Mouse (Mus musculus) retina, postnatal 7 days (tissue): Measurements from ENCODE around the gene Zfp511.

ENCODE experiments used
- DNase-seq: peaks from one replicate; pipeline ENCODE4 v3.0.0-alpha.2; 2012; ENCODE audit warnings: low read depth, low spot score

The Zfp511 gene

GRCm38 (mm10) chr7:140048361-140049114 is 12.3 kb downstream of the Zfp511 start, which contains the start of gene Msx3:
Gene Msx3 (minus strand): TSS chr7:140049089.
- no peak for DNase-seq

DNA sequence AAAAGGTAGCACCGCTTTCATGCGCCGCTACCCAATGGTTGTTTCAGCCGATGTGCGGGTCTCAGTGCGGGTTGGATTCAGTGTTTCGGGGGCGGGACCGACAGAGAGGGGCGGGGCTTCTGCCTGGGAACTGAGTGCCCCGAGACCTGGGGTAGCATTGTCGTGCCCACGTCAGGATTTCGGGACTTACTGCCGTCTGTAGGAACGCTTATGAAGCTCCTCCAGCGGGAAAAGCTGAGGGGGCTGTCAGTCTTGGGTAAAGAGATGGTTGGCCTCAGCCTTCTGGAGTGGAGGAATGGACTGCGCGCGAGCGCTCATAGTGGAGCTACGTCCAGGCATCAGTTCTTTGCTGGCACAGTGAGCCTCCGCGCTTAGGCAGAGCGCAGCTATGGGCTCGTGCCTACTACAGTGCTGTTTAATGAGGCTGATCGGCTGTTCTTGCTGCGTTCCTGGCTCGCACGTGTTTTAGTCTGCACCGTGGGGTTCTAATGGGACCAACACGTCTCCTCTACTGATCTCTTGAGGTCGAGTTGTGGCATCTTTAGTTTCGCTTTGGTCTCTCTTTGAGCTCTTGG is 13.0 kb downstream of the Zfp511 start:
- DNase-seq = no peak

GRCm38 (mm10) chr7:140054124-140054523 is 17.9 kb downstream of the Zfp511 start:
- DNase-seq = no peak

- DNase-seq = peak; percentile 52
These were observed 21.5 kb downstream of the Zfp511 start for GRCm38 (mm10) chr7:140057413-140058407.

DNA sequence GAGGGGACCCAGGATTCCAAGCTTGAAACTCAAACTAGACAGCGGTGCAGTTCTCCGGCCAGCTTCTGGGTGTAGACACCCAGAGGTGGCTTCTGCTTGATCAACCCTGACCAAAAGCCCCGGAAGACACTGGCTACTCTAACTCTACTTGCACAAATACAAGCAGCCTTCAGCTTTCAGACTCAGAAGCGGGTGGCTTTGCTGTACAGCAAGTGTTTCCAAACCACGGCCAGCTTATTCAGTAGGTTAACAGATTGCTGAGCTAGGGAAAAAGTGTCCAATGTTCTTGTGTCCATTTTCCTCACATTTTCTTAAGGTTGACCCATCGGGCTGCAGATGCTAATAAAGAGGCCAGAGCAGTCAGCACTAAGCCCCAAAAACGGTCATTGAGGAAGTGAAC is 22.3 kb downstream of the Zfp511 start:
- DNase-seq = no peak

DNA sequence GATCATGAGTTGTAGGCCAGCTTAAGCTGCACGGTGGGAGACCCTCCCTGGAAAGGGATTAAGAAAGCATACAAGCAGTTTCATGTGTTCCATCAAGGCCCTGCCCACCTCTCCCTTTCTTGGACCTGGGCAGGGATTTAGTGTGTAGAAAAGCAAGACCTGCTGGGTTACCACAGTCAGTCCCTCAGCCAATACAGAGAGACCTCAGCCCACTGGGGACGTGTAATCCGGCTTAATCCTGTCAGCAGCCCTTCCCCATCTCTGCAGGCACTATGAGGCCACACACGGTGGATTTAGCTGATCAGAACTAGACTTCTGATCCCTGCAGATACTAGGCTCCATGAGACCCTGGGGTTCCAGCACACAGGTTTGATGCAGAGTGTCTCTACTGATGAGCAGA is 23.4 kb downstream of the Zfp511 start:
- peak; percentile 43 for DNase-seq

- DNase-seq = no peak
These were observed 25.0 kb downstream of the Zfp511 start for GRCm38 (mm10) chr7:140060936-140061831.

DNA sequence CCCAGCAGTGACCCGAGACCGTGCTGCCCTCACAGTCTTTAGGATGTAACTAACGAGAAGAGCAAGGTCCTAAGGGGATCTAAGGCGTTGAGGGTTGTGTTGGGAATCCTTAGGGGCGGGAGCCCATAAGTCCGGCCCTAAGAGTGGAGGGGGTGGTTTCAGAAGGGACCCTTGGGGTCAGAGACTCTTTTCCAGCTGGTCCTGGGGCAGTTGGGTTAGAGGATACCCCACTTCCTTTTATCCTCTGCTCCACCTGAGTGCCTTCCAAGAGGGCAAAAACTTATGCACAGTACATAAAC is 25.6 kb downstream of the Zfp511 start:
- no peak for DNase-seq

GRCm38 (mm10) chr7:140062307-140062706 is 26.1 kb downstream of the Zfp511 start:
- no peak for DNase-seq

DNA sequence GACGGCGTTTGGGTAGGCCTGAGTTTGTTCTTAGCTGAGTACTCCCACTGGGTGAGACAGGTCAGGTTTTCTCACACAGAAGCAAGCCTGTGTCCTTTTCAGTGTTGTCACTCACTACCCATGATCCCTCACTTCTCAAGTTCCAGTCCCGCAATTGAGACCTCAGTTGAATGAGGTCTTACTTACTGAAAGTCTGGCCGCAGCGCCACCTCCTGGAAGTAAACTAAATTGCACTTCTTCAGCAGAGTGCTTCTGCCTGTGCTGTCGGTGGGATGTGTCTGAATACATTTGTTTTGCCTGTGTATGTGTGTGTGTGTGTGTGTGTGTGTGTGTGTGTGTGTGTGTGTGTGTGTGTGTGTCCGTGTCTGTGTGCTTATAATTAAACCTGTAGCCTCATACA is 26.9 kb downstream of the Zfp511 start:
- peak; percentile 63 for DNase-seq

DNA sequence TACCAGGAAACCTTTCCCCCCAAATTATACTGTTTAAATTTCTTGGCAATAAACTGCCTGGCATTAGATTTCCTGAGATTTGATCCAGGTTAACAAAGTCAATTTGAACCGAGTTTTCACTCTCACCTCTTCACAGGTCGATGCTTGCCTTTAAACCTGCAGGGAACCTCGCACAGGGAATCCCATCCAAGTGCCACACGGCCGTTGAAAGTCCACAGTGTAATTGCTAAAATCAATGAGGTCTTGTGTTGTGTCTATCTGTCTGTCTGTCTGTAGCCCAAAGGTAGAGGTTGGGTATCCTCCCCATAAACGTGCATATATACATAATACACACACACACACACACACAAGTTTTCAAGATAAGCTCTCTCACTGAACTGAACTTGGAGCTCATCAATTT is 31.2 kb downstream of the Zfp511 start:
- DNase-seq = no peak

GRCm38 (mm10) chr7:140070042-140070711 is 34.0 kb downstream of the Zfp511 start:
- DNase-seq = no peak

- DNase-seq = no peak
These were observed 41.5 kb downstream of the Zfp511 start for GRCm38 (mm10) chr7:140077698-140078097.

DNA sequence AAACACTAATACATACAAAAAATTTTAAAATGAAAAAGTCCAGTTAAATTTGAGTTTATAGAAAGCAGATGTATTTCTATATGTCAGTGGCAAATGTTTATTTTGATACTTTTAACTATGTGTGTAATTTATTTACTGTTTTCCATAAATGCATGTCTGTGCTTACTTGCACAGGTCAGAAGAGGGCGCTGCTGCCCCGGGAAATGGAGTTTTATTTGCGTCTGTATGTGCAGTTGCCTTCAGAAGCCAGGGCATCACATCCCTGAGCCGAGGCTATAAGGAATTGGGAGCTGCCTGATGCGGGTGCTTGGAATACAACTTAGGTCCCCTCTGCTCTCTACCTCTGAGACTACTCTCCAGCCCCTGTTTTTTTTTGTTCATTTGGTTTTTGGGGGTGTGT is 42.5 kb downstream of the Zfp511 start:
- DNase-seq = peak; percentile 64

GRCm38 (mm10) chr7:140080503-140081156 is 44.4 kb downstream of the Zfp511 start:
- peak; percentile 46 for DNase-seq

GRCm38 (mm10) chr7:140081408-140082241 is 45.4 kb downstream of the Zfp511 start:
- DNase-seq = no peak

DNA sequence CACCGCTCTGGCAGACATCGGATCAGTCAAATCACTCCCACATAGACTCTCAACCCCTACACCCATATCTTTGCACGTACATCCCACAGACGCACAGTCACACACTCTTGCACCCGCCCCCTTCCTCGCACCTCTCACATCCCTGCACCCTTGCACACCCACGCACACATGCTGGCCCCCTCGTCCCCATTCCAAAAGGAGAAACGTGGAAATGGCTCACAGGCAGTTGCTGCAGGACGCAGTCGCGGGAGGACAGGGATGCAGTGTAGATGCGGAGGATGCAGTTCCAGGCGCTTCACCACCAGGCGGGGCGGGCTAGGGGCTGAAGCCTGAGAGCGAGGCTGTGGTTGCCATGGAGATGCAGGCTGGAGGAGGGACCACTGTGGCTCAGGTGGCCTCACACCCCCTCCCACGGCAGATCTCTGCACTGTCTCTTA is 46.1 kb downstream of the Zfp511 start, which contains the start of gene Caly:
Gene Caly (minus strand): TSS at position 307 of the 437 bp plus-strand sequence.
- peak; percentile 53 for DNase-seq
